Mouse (Mus musculus): ENCODE data around the gene Kcnk13.
"Not testable (repeated sequence)": the region's sequence is repeated elsewhere in the genome, so short reads cannot be mapped to it uniquely, and the experiment has no call there.

Kcnk13 gene

DNA sequence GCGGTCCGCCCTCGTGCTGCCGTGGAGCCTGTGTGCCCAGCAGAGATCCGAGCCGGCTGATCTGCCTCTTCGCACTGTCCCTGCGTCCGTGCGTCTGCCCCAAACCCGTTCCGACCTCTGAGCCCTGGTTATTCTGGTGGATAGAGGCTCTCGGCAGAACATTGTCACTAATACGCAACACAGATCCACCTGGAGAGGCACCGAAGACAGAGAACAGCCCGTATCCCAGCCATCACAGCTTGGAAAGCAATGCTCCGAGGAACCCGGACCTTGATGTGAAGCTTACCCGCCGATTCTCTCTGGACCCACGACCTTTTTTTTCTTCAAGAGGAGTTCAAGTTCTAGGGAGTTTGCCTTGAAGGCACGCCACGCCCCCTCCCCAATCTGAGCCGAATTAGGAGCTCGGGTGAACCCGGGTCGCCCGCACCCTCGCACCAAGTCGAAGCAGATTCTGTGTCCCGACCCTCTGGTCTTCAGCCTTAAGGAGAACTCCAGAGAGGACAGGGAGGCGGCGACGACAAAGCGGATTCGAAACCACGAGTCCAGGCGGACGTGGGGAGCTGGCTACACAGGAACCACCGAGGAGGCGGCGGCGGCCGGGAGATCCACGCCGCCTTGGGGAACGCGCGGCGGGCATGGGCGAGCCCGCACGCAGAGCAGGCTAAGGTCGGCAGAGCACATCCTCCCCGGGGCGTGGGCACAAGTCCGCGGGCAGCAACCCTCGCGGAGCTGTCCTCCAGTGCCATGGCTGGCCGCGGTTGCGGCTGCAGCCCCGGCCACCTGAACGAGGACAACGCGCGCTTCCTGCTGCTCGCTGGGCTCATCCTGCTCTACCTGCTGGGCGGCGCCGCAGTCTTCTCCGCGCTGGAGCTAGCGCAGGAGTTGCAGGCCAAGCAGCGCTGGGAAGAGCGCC, 1.2 kb downstream of the Kcnk13 start:
- DNase-seq (ENCODE audit: low spot score in 2 of 2): peak in 1 of 2 experiments; percentile 23

GRCm38 (mm10) chr12:99966116-99966770, 1.9 kb downstream of the Kcnk13 start:
- no peak for DNase-seq (ENCODE audit: low spot score in 2 of 2)

- no peak for DNase-seq (ENCODE audit: low spot score in 2 of 2)
Observed at GRCm38 (mm10) chr12:99966881-99967363, 2.6 kb downstream of the Kcnk13 start.

- no peak for DNase-seq (ENCODE audit: low spot score in 2 of 2)
Observed at GRCm38 (mm10) chr12:99969906-99970305, 5.6 kb downstream of the Kcnk13 start.

DNA sequence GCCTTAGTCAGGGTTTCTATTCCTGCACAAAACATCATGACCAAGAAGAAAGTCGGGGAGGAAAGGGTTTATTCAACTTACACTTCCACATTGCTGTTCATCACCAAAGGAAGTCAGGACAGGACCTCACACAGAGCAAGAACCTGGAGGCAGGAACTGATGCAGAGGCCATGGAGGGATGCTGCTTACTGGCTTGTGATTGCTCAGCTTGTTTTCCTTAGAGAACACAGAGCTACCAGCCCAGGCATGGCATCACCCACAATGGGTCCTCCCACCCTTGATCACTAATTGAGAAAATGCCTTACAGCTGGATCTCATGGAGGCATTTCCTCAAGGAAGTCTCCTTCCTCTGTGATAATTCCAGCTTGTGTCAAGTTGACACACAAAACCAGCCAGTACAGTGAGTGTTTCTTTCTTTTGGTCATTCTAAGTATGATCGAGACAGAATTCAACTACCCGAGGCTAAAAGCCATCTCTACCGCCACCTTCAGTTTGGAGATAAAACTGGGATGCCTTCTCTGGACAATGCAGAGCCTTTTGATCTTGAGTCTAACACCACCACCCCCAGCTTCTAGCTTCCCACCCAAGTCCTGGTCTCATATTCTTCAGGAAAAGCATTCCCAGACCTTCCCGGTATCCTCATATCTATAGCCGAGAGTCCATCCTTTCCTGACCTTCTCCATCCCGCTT, 7.1 kb downstream of the Kcnk13 start:
- DNase-seq (ENCODE audit: low spot score in 2 of 2): not testable (repeated sequence)

GRCm38 (mm10) chr12:99972825-99973224, 8.5 kb downstream of the Kcnk13 start:
- DNase-seq (ENCODE audit: low spot score in 2 of 2): no peak

GRCm38 (mm10) chr12:99973659-99974058, 9.4 kb downstream of the Kcnk13 start:
- DNase-seq (ENCODE audit: low spot score in 2 of 2): no peak

DNA sequence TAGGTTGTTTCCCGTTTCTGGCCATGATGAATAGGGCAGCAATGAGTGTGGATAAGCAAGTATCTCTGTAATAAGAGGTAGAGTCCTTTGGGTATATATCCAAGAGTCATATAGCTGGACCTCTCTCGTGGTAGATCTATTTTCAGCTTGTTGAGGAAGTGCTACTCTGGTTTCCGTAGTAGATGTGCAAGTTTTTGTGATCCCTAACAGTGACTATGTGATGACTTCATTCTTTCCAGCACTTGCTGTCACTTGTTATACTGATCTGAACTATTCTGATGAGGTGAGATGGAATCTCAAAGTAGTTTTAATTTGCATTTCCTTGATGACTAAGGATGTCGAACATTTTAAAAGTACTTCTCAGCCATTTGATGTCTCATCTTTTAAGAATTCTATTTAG, 15.2 kb downstream of the Kcnk13 start:
- DNase-seq (ENCODE audit: low spot score in 2 of 2): no peak

DNA sequence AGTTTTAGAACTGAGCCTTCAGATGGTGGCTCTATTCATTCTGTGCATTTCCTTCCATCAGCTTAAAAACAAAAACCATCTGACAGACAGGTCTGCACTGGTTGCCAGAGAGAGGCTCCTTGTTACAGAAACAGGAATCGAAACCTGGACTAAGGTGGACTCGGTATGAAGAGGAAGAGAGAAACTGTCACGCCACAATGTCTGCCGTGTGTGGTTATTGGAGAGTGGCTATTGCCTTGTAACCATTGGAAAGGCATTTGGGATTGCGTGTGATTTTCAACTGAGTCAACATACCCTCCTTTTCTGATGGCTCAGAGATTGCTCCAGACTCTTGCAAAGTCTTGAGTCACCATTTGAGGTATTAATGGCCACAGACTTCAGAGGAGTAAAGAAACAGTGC, 22.5 kb downstream of the Kcnk13 start:
- DNase-seq (ENCODE audit: low spot score in 2 of 2): no peak

DNA sequence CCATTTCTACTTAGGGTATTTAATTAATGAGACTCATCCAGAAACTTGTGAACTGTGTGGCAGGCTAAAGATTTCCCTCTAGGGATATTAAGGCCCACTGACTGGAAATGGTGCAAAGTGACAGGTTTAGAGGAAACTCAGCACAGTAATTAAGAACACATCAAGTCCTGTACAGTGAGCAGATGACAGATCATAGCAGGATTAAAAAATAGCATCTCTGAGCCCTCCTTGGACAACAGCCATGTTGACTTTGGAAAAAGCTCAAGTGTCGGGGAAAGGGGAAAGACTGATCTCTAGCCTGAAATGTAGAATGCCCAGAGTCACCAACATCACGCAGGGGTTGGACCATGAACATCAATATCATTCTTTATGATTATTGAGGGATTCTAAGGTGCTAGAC, 23.8 kb downstream of the Kcnk13 start:
- no peak for DNase-seq (ENCODE audit: low spot score in 2 of 2)

DNA sequence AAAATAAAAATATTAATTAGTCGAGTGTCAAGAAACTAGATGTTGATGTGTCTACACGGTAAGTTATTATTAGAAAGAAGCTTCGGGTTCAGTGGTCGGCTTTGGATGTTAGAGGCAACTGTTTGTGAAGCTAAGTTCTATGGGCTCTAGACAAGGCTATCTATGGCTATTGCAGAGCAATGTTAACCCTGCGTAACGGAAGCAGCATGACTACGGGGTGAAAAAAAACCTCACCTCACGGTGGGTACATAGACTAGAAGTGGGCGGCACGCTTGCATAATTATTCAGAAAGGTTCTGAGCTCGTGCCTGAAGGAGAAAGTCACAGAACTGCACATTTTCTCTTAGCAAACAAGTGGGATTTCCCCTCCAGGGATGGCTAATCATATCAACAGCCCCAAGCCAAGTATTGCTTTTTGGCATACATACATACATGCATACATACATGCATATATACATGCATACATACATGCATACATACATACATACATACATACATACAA, 28.1 kb downstream of the Kcnk13 start:
- no peak for DNase-seq (ENCODE audit: low spot score in 2 of 2)

DNA sequence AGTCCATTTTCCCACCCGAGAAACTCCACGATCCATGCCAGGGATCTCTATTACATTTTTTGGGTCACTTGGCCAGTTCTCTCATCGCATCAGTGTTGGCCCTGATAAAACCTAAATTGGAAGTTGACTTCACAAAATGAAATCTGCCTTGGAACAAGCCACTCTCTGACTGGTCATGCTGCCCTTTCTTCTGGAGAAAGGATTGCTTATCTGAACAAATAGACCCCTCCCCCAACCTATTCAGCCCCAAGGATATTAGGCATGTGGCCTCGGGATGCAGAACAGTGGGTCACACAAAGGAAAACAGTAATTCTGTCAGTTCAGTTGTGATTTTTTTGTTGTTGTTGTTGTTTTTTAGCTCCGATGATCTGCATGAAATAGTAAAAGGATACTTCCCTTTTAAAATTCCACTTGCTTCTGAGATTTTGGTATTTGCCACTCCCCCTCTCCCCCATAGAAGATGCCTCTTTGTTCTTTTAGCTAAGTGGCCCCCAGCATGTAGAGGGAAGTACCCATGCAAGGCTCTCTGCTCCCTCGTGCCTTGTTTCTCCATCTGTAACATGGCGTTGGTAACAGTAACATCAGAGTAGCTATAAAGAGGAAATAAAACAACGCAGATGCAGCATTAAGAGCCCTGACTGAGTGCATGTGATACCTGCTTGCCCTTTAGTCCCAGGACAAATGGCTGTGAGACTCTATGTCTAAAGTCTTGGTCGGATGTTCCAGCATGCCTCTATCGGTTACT, 29.0 kb downstream of the Kcnk13 start:
- DNase-seq (ENCODE audit: low spot score in 2 of 2): no peak

DNA sequence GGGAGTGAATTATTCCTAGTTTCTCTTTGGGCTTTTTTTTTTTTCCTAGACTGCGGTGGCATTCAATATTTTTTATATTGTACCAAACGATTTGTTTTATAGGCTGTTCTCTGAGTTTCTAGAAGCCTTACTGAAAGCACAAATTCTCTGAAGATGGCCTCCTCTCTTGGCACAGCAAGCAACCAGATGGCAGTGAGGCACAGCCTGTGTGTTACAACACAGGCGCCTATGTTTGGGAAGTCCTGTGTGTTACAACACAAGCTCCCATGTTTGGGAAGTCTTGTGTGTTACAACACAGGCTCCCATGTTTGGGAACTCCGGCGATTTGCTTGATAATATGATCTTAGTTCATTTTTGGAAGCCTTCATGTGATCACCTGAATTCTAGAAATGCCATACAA, 31.7 kb downstream of the Kcnk13 start:
- no peak for DNase-seq (ENCODE audit: low spot score in 2 of 2)

- DNase-seq (ENCODE audit: low spot score in 2 of 2): no peak
Observed at GRCm38 (mm10) chr12:99999726-100000125, 35.4 kb downstream of the Kcnk13 start.

GRCm38 (mm10) chr12:100000381-100000780, 36.1 kb downstream of the Kcnk13 start:
- DNase-seq (ENCODE audit: low spot score in 2 of 2): no peak

- no peak for DNase-seq (ENCODE audit: low spot score in 2 of 2)
Observed at GRCm38 (mm10) chr12:100001246-100001645, 36.9 kb downstream of the Kcnk13 start.

DNA sequence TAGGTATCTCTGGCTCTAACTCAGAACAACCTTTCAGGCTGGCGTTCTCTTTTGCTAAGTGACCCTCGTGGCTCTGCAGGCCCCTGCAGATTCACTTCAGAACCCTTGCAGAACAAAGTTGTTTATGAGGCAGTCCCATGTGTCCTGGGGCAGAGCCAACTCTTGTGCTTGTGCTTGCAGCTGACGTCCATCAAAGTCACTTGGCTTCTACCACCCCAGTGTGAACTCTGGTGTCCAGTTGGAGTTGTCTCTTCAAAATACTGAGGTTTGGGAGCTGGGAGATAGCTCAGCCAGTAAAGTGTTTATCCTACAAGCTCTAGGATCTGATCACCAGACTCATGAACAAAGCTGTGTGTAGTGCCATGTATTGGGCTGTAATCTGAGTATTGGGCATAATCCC, 37.6 kb downstream of the Kcnk13 start:
- DNase-seq (ENCODE audit: low spot score in 2 of 2): no peak

- no peak for DNase-seq (ENCODE audit: low spot score in 2 of 2)
Observed at GRCm38 (mm10) chr12:100002914-100003587, 38.8 kb downstream of the Kcnk13 start.

DNA sequence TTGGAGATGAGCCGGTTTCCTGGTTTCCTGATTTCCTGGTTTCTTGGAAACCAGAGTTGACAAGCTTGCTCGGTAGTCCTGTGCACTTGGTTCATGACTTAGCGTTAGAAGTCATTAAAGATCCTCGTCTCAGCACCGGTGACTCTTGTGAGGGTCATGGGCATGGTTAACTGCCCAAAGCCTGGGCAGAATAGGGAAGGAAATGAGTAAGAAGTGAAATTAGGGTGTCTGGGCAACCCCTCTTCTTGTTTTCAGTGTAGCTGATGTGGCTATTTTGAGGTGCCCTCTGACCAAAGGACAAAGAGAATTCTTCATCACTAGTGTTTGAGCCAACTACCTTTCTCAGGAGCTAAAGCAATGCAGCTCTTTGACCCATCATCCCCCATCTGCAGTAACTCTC, 41.0 kb downstream of the Kcnk13 start:
- DNase-seq (ENCODE audit: low spot score in 2 of 2): no peak

DNA sequence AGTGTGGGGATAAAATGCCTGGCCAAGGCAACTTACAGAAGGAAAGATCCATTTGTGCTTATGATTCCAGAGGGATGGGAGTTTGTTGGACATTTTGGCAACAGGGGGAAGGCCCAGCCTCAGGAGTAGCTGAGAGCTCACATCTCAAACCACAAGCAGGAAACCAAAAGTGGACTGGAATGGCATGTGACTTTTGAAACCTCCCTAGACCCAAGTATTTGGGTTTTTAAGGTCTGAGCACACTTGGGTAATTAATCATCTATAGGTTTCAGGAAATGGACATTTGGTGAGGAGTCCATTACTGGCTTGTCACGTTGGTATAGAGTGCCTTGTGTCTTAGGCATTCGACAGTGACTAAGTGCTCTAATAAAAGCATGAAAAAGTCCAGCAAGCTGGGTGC, 42.4 kb downstream of the Kcnk13 start:
- DNase-seq (ENCODE audit: low spot score in 2 of 2): no peak

DNA sequence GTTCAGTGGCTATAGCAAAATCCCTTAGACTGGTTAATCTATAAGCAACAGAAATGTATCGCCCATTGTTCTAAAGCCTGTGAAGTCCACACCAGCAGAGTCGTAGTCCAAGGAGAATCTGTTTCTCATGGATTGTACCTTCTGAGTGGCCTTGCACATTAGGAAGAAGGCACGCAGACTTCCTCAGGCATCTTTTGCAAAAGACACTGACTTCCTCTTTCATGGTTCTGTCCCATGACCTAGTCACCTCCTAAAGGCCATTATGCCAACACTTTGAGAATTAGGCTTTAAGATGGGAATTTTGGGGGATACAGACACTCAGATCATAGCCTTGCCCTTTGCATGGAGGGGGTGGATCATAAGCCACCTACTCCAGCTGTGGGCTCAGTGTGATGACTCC, 48.5 kb downstream of the Kcnk13 start:
- DNase-seq (ENCODE audit: low spot score in 2 of 2): no peak
